Mouse (Mus musculus): ENCODE measurements around the gene Oas2.

DNA sequence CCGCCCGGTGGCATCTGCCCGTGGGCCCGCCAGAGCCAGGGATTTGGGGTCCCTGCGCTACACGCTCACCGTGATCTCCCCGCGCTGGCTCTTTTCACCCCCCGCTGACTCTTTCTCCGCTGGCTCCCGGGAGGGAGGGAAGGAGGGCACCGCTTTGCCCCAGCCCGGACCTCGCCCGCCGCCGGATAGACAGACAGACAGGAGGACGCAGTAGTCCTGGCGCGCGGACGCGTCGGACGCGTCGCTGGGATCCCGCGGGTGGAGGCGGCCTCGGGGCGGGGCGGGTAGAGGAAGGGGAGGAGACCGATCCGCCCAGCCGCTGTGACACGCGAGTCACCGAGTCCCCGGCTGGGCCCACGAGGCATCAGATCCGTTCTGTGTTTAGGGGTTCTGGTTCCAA lies 38.2 kb downstream of the Oas2 start:
- TF ChIP-seq GATA1 (IDR thresholded peaks at IDR 0.05; ENCODE audit: low read length) (no peak), TAL1 (IDR thresholded peaks at IDR 0.05; ENCODE audit: low read length) (no peak)

All from erythroblast, embryonic 14.5 days (primary cell).